Mouse (Mus musculus): ENCODE results near the gene Phf19.

DNA sequence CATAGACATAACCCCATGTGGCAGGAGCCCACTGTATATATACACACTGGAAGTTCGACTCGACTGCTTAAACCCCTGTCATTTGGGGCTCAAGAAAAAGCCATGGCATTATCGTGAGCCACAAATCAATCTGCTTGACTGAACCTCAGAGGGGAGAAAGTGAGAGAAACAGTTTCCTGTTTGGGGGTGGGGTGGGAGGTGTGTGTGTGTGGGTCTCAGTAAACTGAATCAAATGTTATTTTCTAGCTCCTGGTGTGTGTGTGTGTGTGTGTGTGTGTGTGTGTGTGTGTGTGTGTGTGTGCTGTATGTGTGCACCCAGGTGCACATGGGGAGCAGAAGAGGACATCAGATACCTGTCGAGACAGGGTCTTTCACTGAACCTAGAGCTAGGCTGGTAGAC lies 39.2 kb upstream of the Phf19 start:
- TF ChIP-seq CHD2 (IDR thresholded peaks at IDR 0.05; ENCODE audit: low read depth, low read length) (no peak), HCFC1 (IDR thresholded peaks at IDR 0.05; ENCODE audit: borderline replicate concordance, insufficient read depth, low read length) (no peak)

Data from ES-E14 (cell line).